Mouse (Mus musculus): ENCODE results near the gene Wrnip1.
"Not testable (repeated sequence)": the region's sequence is repeated elsewhere in the genome, so short reads cannot be mapped to it uniquely, and the experiment has no call there.

Wrnip1 gene

GRCm38 (mm10) chr13:32850668-32851404 is 49.0 kb downstream of the Wrnip1 start, which contains the start of gene Serpinb1a:
Gene Serpinb1a, minus strand, starts transcription at chr13:32851185.
- peak; percentile 80 to 83 for DNase-seq (ENCODE audit: low spot score in 2 of 2)

GRCm38 (mm10) chr13:32851967-32852366 is 50.1 kb downstream of the Wrnip1 start:
- peak; percentile 35 to 38 for DNase-seq (ENCODE audit: low spot score in 2 of 2)

- DNase-seq (ENCODE audit: low spot score in 2 of 2): no peak
These were observed 50.7 kb downstream of the Wrnip1 start for GRCm38 (mm10) chr13:32852539-32852938.

GRCm38 (mm10) chr13:32853073-32853472 is 51.2 kb downstream of the Wrnip1 start:
- no peak for DNase-seq (ENCODE audit: low spot score in 2 of 2)

GRCm38 (mm10) chr13:32860821-32861220 is 59.0 kb downstream of the Wrnip1 start:
- DNase-seq (ENCODE audit: low spot score in 2 of 2): peak in 1 of 2 experiments; percentile 27

- no peak for DNase-seq (ENCODE audit: low spot score in 2 of 2)
These were observed 61.6 kb downstream of the Wrnip1 start for GRCm38 (mm10) chr13:32863456-32863855.

GRCm38 (mm10) chr13:32864529-32864928 is 62.7 kb downstream of the Wrnip1 start:
- DNase-seq (ENCODE audit: low spot score in 2 of 2): not testable (repeated sequence)

GRCm38 (mm10) chr13:32865591-32865990 is 63.8 kb downstream of the Wrnip1 start:
- no peak for DNase-seq (ENCODE audit: low spot score in 2 of 2)

GRCm38 (mm10) chr13:32866484-32866883 is 64.6 kb downstream of the Wrnip1 start:
- DNase-seq (ENCODE audit: low spot score in 2 of 2): peak; percentile 23 to 48

- DNase-seq (ENCODE audit: low spot score in 2 of 2): no peak
These were observed 65.2 kb downstream of the Wrnip1 start for GRCm38 (mm10) chr13:32867030-32867429.

GRCm38 (mm10) chr13:32868233-32868632 is 66.4 kb downstream of the Wrnip1 start:
- not testable (repeated sequence) for DNase-seq (ENCODE audit: low spot score in 2 of 2)

- no peak for DNase-seq (ENCODE audit: low spot score in 2 of 2)
These were observed 67.0 kb downstream of the Wrnip1 start for GRCm38 (mm10) chr13:32868843-32869242.
